Mouse (Mus musculus) liver, embryonic 14.5 days (tissue): ENCODE results near the gene 1700067K01Rik.

Source experiments
- CTCF ChIP-seq: IDR thresholded peaks from 2 replicates; pipeline ENCODE4 v1.5.1; 2016; ENCODE audit warnings: antibody characterized with exemption, low read depth, control low read depth
- EP300 ChIP-seq: IDR thresholded peaks from 2 replicates; pipeline ENCODE4 v1.6.1; 2016; ENCODE audit warnings: antibody characterized with exemption, low read depth

DNA sequence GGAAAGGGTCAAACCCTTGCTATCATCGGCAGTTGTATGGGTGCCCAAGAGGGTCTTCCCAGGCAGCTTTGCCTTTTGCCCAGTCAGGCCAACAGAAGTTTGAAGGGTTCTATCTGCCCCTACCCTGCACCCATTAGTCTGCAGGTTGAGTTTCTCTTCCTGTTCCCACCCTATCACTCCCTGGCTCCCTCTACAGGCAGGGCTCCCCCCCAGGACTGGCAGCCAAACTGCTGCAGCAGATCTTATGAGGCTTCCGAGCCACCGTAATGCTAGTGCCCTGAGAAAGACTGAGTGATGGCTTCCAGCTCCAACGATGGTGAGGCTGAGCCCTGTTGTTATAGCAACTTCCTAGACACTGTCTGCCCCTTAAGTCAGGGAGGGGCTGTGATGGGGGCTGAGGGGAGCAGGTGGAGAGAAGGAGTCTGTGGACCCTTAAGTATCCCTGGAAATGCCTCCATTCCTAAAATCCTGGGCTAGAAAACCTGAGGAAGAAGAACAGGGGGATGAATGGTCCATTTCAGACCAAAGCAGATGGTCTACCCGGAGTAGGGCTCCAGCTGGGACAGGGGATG is 24.4 kb upstream of the 1700067K01Rik start:
- peak; percentile 50 for TF ChIP-seq CTCF
- no peak for TF ChIP-seq EP300
